Mouse (Mus musculus) heart, postnatal 0 days (tissue): ENCODE measurements at regions not wholly inside any gene's neighbourhood (a gene's known extent, or its start where the extent isn't known, plus 50 kb on each side); places are given as distances from the start of the nearest gene placed in this dataset.

ENCODE experiments used
- CTCF ChIP-seq: IDR thresholded peaks from 2 replicates; pipeline ENCODE4 v1.5.1; 2016; ENCODE audit warnings: antibody characterized with exemption, control low read depth, low read depth
- EP300 ChIP-seq: IDR thresholded peaks from 2 replicates; pipeline ENCODE4 v1.6.1; 2016; ENCODE audit warnings: antibody characterized with exemption, low read depth

- TF ChIP-seq EP300 (no peak), CTCF (peak; percentile 15; the same call in 1 of the 2 replicates)
These were observed 72.4 kb upstream of the Gm906 start for GRCm38 (mm10) chr13:50322512-50322911.
